Mouse (Mus musculus): ENCODE measurements at regions not wholly inside any gene's neighbourhood (a gene's known extent, or its start where the extent isn't known, plus 50 kb on each side); places are given as distances from the start of the nearest gene placed in this dataset.
A peak's percentile ranks its signal among the peaks of the same experiment; 100 is the strongest.
"Not testable (repeated sequence)": the region's sequence is repeated elsewhere in the genome, so short reads cannot be mapped to it uniquely, and the experiment has no call there.

- not testable (repeated sequence) for DNase-seq (ENCODE audit: low read depth, low spot score)
Observed at GRCm38 (mm10) chr1:141246125-141246524, 1000.2 kb downstream of the Kcnt2 start.

- DNase-seq (ENCODE audit: low read depth, low spot score), result no peak
Observed at GRCm38 (mm10) chr1:141274738-141275137, 1028.8 kb downstream of the Kcnt2 start.

- no peak for DNase-seq (ENCODE audit: low read depth, low spot score)
Observed at GRCm38 (mm10) chr1:141281513-141281912, 1035.6 kb downstream of the Kcnt2 start.

- no peak for DNase-seq (ENCODE audit: low read depth, low spot score)
Observed at GRCm38 (mm10) chr1:141322968-141323367, 1077.0 kb downstream of the Kcnt2 start.

- no peak for DNase-seq (ENCODE audit: low read depth, low spot score)
Observed at GRCm38 (mm10) chr1:141338073-141338472, 1092.1 kb downstream of the Kcnt2 start.

GRCm38 (mm10) chr1:141369447-141369846 is 1123.5 kb downstream of the Kcnt2 start:
- no peak for DNase-seq (ENCODE audit: low read depth, low spot score)

- DNase-seq (ENCODE audit: low read depth, low spot score), result no peak
Observed at GRCm38 (mm10) chr1:141375966-141376365, 1130.0 kb downstream of the Kcnt2 start.

GRCm38 (mm10) chr1:141401334-141401733 is 1155.4 kb downstream of the Kcnt2 start:
- DNase-seq (ENCODE audit: low read depth, low spot score), result no peak

- no peak for DNase-seq (ENCODE audit: low read depth, low spot score)
Observed at GRCm38 (mm10) chr1:141429675-141430074, 1183.7 kb downstream of the Kcnt2 start.

GRCm38 (mm10) chr1:141430117-141430516 is 1184.2 kb downstream of the Kcnt2 start:
- DNase-seq (ENCODE audit: low read depth, low spot score), result no peak

GRCm38 (mm10) chr1:141435452-141435851 is 1189.5 kb downstream of the Kcnt2 start:
- DNase-seq (ENCODE audit: low read depth, low spot score), result peak; percentile 12

- DNase-seq (ENCODE audit: low read depth, low spot score), result no peak
Observed at GRCm38 (mm10) chr1:141440234-141440633, 1194.3 kb downstream of the Kcnt2 start.

- DNase-seq (ENCODE audit: low read depth, low spot score), result no peak
Observed at GRCm38 (mm10) chr1:141450960-141451359, 1205.0 kb downstream of the Kcnt2 start.

- DNase-seq (ENCODE audit: low read depth, low spot score), result no peak
Observed at GRCm38 (mm10) chr1:141464576-141464975, 1218.6 kb downstream of the Kcnt2 start.
